Mouse (Mus musculus) forebrain, embryonic 10.5 days (tissue): ENCODE measurements around the gene Plcz1. TPM values are rescaled to one million over a fixed set of nuclear protein-coding genes. Genes with fewer than 3 reads are reported as not detected.

Source experiments
- DNase-seq: peaks from one replicate; pipeline ENCODE4 v3.0.0-alpha.2; 2017; ENCODE audit warnings: low spot score; ENCODE audit errors: extremely low spot score
- H3K27ac ChIP-seq: fragments of 300-500 bp; sonication (generic); 2 replicates; pipeline ENCODE4 v1.5.1; 2016; ENCODE audit warnings: mild to moderate bottlenecking
- H3K27me3 ChIP-seq: fragments of 300-500 bp; sonication (generic); 2 replicates; pipeline ENCODE4 v1.6.1; 2016; ENCODE audit warnings: mild to moderate bottlenecking; ENCODE audit not compliant: poor library complexity, severe bottlenecking
- H3K36me3 ChIP-seq: fragments of 300-500 bp; sonication (generic); replicated peaks from 2 replicates; pipeline ENCODE4 v1.6.1; 2016; ENCODE audit warnings: mild to moderate bottlenecking, moderate library complexity
- H3K4me1 ChIP-seq: fragments of 300-500 bp; sonication (generic); 2 replicates; pipeline ENCODE4 v1.6.1; 2016
- H3K4me3 ChIP-seq: fragments of 300-500 bp; sonication (generic); 2 replicates; pipeline ENCODE4 v1.5.1; 2016; ENCODE audit warnings: mild to moderate bottlenecking, moderate library complexity
- H3K9me3 ChIP-seq: fragments of 300-500 bp; sonication (generic); 2 replicates; pipeline ENCODE4 v1.6.1; 2016; ENCODE audit warnings: mild to moderate bottlenecking, moderate library complexity
- WGBS: fragments of 180-500 bp; shearing (Covaris S2); methylation state at CpG from one replicate; pipeline ENCODE4 v1.1.7; 2016; 5-methylcytosine and 5-hydroxymethylcytosine counted together
- polyA plus RNA-seq: library from polyadenylated mRNA; unstranded; fragments of >200 nt; fragmentation: Nextera tagmentation; extraction: Ambion mirVana; gene quantifications from 2 replicates; pipeline ENCODE4 v1.2.1, GENCODE M21; 2016

The Plcz1 gene
- polyA plus RNA-seq = not detected in 2 replicates

DNA sequence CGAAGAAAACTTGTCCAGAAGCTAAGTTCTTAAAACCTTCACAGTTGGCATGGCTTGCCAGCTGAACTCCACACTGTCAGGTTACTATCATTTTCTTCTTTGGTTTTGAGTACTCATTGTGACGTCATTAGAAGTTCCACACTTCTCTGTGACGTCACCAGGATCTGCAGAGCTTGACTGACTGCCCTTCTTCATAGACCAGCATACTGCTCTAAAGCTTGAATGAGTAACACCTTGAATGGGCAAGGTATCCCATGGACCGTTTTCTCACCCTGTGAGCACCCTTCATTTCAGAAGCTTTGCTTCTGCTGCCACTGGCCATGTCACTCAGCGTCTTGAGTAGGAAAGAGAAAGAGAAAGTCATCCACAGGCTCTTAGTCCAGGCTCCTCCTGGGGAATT, at the start of gene Plcz1:
TSS of gene Plcz1 (minus strand) at position 101 of the 400 bp plus-strand sequence.
- H3K27ac ChIP-seq = no peak within 1 kb of the TSS
- WGBS = 92% methylated on average over 5 of the region's 5 CpGs
- H3K4me1 ChIP-seq = no peaks in the 10 kb centered on the region
- H3K4me3 ChIP-seq = no peak within 1 kb of the TSS
- DNase-seq = no peak
- no peaks in the 10 kb centered on the region for H3K27me3 ChIP-seq
- H3K9me3 ChIP-seq = no peaks in the 10 kb centered on the region
- H3K36me3 ChIP-seq = no peaks in the 10 kb centered on the region

DNA sequence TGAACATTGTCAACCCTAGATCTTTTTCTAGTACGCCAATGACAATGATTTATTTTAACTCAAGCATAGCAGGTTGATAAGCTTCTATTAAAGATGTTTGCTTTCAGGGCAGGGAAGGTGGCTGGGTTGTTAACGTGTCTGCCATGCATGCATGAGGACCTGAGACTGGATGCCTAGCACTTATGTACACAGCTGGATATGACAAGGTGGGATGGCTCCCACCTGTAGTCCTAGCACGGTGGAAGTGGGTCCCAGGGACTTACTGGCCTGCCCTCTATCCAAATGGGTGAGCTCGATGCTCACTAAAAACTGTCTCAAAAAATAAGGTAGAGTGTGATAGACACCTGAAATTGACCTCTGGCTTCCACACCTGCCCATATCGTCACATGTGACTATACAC, 48.6 kb upstream of the Plcz1 start:
- no peak overlapping the region for H3K4me3 ChIP-seq
- WGBS = 93% methylated on average over 5 of the region's 5 CpGs
- no peak overlapping the region for H3K27ac ChIP-seq
- H3K36me3 ChIP-seq = no peaks in the 10 kb centered on the region
- DNase-seq = no peak
- no peaks in the 10 kb centered on the region for H3K27me3 ChIP-seq
- H3K9me3 ChIP-seq = no peaks in the 10 kb centered on the region
- no peaks in the 10 kb centered on the region for H3K4me1 ChIP-seq

DNA sequence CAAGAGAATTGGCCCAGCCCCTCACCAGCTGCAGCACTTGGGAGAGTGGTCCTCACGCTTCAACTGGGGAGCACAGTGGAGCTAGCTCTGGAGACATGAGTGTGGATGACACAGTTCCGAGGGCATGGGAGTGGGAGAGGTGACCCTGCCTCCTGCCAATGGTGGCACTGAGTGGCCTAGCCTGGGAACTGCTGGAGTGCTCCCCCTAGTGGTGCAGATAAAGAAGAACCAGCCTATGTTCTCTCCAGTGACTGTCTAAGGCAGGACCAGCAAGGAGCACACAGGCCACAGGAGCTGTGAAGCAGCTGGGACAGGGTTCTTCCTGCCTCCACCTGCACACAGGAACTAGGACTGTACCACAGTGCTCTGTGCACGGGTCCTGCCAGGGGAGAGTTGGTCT, 40.5 kb upstream of the Plcz1 start:
- Histone ChIP-seq H3K9me3 (peaks cover 6% of the 10 kb centered on the region; the same call in 1 of the 2 replicates), H3K4me3 (no peak overlapping the region), H3K36me3 (no peaks in the 10 kb centered on the region), H3K4me1 (no peaks in the 10 kb centered on the region), H3K27ac (no peak overlapping the region), H3K27me3 (no peaks in the 10 kb centered on the region)
- DNase-seq = no peak
- 82% methylated on average over 3 of the region's 3 CpGs for WGBS

DNA sequence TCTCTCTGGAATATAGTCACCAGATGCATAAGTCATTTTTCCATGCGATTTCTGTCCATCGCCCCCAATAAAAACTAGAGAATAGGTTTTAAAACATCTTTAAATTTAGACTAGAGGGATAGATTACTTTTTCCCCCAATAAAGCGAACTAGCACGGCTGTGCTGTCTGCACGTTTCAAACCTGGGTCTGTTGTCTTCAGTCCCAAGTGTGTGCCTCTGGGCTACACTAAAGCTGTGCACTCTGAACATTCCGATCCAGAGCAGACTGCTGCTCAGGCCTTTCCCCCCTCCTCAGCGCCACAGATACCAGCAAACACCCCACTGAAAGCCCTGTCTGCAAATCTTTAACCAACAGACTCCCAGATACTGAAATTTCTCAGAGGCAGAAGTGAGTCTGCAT, 39.7 kb upstream of the Plcz1 start:
- Histone ChIP-seq H3K4me3 (no peak overlapping the region), H3K36me3 (no peaks in the 10 kb centered on the region), H3K4me1 (no peaks in the 10 kb centered on the region), H3K27ac (no peak overlapping the region), H3K27me3 (no peaks in the 10 kb centered on the region), H3K9me3 (peaks cover 6% of the 10 kb centered on the region; the same call in 1 of the 2 replicates)
- no peak for DNase-seq
- WGBS = 94% methylated on average over 7 of the region's 7 CpGs

DNA sequence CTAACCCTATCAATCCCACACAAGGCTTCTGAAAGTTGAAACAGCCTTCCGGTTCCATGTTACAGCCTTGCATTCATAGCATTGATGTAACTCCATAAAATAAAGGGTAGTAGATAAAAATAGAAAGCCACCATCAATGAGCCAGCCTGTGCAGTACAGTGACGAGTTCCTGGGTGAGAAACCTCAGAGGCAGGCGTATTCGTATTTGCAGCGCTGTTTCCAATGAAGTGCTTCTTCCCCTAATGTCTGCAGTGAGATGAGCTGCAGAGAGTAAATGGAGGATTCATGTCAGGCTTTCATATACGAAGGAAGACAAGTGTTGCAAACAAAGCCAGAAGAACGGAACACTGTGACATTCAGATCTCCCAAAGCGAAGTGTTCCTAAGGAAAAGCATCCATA, 27.9 kb upstream of the Plcz1 start:
- Histone ChIP-seq H3K27ac (no peak overlapping the region), H3K4me3 (no peak overlapping the region), H3K9me3 (no peaks in the 10 kb centered on the region), H3K27me3 (no peaks in the 10 kb centered on the region), H3K4me1 (no peaks in the 10 kb centered on the region), H3K36me3 (no peaks in the 10 kb centered on the region)
- DNase-seq = no peak
- 93% methylated on average over 8 of the region's 8 CpGs for WGBS

DNA sequence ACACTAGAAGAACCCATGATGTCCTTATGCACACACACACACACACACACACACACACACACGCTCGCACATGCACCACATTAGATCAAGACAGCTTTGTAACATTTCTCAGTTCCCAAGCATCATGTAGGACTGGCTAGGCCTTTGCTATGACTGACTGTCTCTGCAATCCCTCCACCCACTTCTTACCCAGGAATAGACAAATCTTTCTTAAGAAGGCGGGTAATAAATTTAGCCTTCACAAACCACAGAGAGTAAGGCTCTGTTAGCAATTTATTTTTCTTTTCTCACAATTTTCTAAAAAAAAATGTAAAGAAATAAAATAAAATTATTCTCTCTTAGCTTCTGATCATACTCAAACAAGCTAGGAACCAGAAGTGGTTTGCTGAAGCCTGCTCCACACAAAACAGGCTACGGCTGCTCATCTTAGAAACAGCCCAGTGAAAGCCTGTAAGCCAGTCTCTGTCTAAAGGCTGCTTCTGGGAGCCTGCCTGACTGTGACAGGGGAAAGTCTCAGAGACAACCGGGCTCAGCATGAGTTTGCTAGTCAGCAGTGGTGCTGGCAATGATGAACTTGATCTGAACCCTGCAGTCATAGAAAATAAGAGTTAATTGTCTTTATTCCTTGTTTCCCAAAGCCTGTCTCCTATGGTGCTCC, 13.1 kb upstream of the Plcz1 start:
- H3K9me3 ChIP-seq = no peaks in the 10 kb centered on the region
- no peak overlapping the region for H3K27ac ChIP-seq
- DNase-seq = no peak
- H3K4me3 ChIP-seq = no peak overlapping the region
- no peaks in the 10 kb centered on the region for H3K4me1 ChIP-seq
- no peaks in the 10 kb centered on the region for H3K27me3 ChIP-seq
- 79% methylated on average over 5 of the region's 5 CpGs for WGBS
- H3K36me3 ChIP-seq = no peaks in the 10 kb centered on the region

DNA sequence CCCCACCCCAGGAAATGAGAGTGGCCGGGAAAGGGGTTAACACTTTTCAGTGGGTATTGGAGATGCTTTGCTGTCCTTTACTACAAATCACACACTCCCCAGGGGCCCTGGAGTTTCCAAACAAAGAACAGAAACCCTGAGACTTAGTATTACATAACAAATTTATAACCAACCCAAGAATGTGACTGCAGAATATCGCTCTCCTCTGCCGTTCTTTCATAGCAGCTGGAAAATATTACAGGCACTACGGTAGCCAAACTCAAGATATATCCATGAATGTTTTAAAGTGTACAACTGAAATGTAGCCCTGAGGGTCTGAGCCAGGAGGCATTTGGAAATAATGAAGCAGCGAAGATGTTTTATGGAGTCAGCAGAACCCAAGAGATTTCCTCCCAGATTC, 10.2 kb upstream of the Plcz1 start:
- H3K4me1 ChIP-seq = no peaks in the 10 kb centered on the region
- WGBS = 87% methylated on average over 5 of the region's 5 CpGs
- no peak overlapping the region for H3K27ac ChIP-seq
- H3K36me3 ChIP-seq = no peaks in the 10 kb centered on the region
- no peak overlapping the region for H3K4me3 ChIP-seq
- H3K27me3 ChIP-seq = no peaks in the 10 kb centered on the region
- no peak for DNase-seq
- no peaks in the 10 kb centered on the region for H3K9me3 ChIP-seq

DNA sequence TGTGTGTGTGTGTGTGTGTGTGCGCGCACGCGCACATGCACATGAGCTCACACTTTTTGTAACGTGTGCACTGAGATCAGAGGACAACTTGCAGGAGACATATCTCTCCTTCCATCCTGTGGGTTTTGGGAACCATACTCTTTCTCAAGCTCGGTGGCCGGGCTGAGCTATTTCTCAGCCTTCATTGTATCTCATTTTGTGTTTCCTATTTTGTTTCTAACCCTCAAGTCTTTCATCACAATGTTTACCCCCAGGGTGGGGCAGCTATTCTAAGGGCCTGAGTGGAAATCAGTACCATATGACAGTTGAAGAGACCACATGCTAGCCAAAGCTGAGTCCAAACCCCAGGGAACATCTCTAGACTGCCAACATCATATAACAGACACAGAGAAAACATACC, 305 bp downstream of the Plcz1 start, which contains the start of gene Capza3:
TSS of gene Capza3 (plus strand) at position 301 of the 400 bp plus-strand sequence.
- Histone ChIP-seq H3K36me3 (no peaks in the 10 kb centered on the region), H3K4me3 (no peak within 1 kb of the TSS), H3K9me3 (no peaks in the 10 kb centered on the region), H3K27me3 (no peaks in the 10 kb centered on the region), H3K4me1 (no peaks in the 10 kb centered on the region), H3K27ac (no peak within 1 kb of the TSS)
- WGBS = 93% methylated on average over 7 of the region's 7 CpGs
- no peak for DNase-seq

DNA sequence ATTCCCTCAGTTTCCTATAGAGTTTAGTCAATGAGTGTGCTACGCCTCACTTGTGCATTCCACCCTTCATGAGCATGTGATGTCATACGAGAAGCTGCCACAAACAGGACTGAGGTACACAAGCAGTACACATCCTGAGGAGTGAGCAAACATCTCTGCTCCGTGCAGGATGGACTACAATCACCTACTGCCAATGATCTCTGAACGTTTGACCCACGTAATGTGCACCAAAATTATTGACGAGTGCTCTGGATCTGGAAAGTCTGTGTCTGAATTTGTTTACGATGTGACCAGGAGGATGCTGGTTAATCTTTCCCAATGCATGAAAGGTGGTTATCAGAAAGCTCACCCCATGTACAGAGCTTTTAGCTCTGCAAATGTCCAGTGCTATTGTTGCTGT, 16.9 kb downstream of the Plcz1 start:
- Histone ChIP-seq H3K9me3 (no peaks in the 10 kb centered on the region), H3K27ac (no peak overlapping the region), H3K4me1 (no peaks in the 10 kb centered on the region), H3K27me3 (no peaks in the 10 kb centered on the region), H3K4me3 (no peak overlapping the region), H3K36me3 (no peaks in the 10 kb centered on the region)
- WGBS = 88% methylated on average over 7 of the region's 7 CpGs
- no peak for DNase-seq

DNA sequence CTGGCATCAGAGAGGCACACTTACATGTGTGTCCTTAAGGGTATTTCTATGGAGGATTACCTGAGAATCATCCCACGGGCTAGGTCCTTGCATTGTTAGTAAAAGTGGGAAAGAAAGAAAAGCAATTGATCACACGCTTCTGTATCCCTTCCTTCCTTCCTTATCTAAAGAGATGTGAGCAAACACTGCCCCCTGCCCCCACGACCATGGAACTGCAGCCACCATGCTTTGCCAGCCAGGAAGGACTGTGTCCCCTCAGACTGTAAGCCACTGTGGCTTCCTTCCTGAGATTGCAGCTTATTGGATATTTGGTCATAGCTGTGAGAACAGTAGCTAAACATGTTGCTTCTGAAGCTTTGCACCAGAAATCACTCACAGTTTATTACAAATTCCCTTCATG, 36.1 kb downstream of the Plcz1 start:
- peaks cover 7% of the 10 kb centered on the region; the same call in 1 of the 2 replicates for H3K9me3 ChIP-seq
- no peak overlapping the region for H3K4me3 ChIP-seq
- H3K27ac ChIP-seq = no peak overlapping the region
- no peaks in the 10 kb centered on the region for H3K4me1 ChIP-seq
- no peak for DNase-seq
- H3K36me3 ChIP-seq = no peaks in the 10 kb centered on the region
- 85% methylated on average over 3 of the region's 3 CpGs for WGBS
- no peaks in the 10 kb centered on the region for H3K27me3 ChIP-seq

DNA sequence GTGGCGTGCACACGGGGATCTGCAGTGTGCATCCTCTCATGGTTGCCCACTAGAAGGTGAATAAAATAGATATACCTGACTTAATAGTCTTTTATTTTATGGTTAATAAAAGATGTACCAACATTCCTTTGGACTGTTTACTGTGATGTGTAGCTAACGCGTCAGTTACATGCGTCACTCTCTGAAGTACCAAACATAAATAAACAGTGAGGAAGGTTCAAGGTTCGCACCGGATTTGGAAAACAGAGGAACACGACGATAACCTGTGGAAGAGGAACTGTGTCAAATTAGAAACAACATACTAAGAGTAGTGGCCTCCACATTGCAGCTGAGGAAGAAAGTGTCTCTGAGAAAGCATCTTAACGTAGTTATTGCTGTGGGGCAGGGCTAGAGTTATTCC, 51.7 kb downstream of the Plcz1 start:
- Histone ChIP-seq H3K36me3 (no peaks in the 10 kb centered on the region), H3K27me3 (no peaks in the 10 kb centered on the region), H3K9me3 (no peaks in the 10 kb centered on the region), H3K4me1 (no peaks in the 10 kb centered on the region), H3K27ac (no peak overlapping the region), H3K4me3 (no peak overlapping the region)
- 94% methylated on average over 10 of the region's 10 CpGs for WGBS
- DNase-seq = no peak

DNA sequence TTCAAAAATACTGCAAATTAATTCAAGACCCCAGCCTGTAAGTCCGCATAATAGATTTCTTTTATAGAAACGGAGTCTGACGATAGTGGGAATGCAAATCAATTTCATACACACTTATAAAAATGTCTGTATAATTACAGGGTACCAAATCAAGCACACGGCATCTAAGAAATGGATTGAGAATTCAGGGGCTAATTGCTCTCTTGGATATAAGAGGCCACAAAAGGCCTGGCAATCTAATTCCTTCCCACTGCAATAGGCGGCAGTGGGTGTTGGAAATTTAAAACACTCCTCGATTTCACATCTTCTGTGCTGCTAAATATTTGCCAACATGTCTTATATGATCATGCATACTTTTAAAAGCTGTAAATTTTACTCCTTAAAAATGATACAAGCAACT, 52.2 kb downstream of the Plcz1 start:
- H3K36me3 ChIP-seq = no peaks in the 10 kb centered on the region
- no peaks in the 10 kb centered on the region for H3K27me3 ChIP-seq
- H3K27ac ChIP-seq = no peak overlapping the region
- DNase-seq = no peak
- whole genome bisulfite sequencing = 89% methylated on average over 6 of the region's 6 CpGs
- no peak overlapping the region for H3K4me3 ChIP-seq
- no peaks in the 10 kb centered on the region for H3K9me3 ChIP-seq
- H3K4me1 ChIP-seq = no peaks in the 10 kb centered on the region

DNA sequence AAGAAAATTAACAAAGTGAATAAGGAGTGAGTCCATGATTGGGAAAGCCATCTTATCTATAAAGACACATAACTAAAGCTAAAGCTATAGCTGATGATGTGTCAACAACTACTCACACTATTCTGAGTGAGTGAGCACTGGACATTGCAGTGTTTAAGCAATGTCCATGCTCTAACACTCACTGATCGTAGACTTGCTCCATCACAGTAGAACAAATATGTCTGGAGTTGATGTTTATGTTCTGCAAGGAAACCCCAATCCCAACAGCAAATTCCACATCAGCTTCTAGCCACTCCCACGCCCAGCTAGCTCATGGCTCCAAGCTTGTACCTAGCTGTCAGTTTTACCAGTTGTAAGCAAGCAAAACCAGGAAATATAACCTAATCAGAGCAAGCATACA, 54.7 kb downstream of the Plcz1 start:
- WGBS = 87% methylated on average over 2 of the region's 2 CpGs
- no peak for DNase-seq
- H3K27ac ChIP-seq = no peak overlapping the region
- H3K4me1 ChIP-seq = no peaks in the 10 kb centered on the region
- H3K36me3 ChIP-seq = no peaks in the 10 kb centered on the region
- H3K4me3 ChIP-seq = no peak overlapping the region
- H3K27me3 ChIP-seq = no peaks in the 10 kb centered on the region
- no peaks in the 10 kb centered on the region for H3K9me3 ChIP-seq

DNA sequence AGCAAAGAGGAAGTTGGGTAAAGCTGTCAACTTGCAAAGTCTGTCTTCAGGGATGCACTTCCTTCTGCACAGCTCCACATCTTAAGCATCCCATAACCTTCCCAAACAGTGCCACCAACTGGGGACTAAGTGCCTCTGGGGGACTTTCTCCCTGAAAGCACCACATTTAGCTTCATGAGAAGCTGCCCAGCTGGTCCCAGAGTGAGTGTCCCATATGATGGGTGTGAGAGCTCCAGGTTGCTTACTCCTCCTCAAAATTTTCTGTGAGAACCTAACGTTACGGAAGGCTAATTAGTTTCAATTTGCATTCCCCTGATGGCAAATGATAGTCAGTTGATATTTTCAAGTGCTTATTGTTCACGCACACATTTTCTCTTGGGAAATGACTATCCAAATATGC, 57.2 kb downstream of the Plcz1 start:
- H3K27ac ChIP-seq = no peak overlapping the region
- H3K36me3 ChIP-seq = no peaks in the 10 kb centered on the region
- H3K4me1 ChIP-seq = peaks cover 7% of the 10 kb centered on the region
- no peak overlapping the region for H3K4me3 ChIP-seq
- no peak for DNase-seq
- no peaks in the 10 kb centered on the region for H3K27me3 ChIP-seq
- H3K9me3 ChIP-seq = no peaks in the 10 kb centered on the region
- WGBS = 93% methylated on average over 3 of the region's 3 CpGs
